Mouse (Mus musculus) bone marrow macrophage, adult 2 months (primary cell): Measurements from ENCODE around the gene Lrrc61.

Source experiments
- CTCF ChIP-seq: IDR thresholded peaks from 2 replicates; pipeline ENCODE4 v1.5.1; 2012; ENCODE audit warnings: low read depth, mild to moderate bottlenecking, low read length, moderate library complexity
- POLR2A ChIP-seq: IDR thresholded peaks from 2 replicates; pipeline ENCODE4 v1.6.1; 2012; ENCODE audit warnings: mild to moderate bottlenecking, low read depth, low read length, borderline replicate concordance

DNA sequence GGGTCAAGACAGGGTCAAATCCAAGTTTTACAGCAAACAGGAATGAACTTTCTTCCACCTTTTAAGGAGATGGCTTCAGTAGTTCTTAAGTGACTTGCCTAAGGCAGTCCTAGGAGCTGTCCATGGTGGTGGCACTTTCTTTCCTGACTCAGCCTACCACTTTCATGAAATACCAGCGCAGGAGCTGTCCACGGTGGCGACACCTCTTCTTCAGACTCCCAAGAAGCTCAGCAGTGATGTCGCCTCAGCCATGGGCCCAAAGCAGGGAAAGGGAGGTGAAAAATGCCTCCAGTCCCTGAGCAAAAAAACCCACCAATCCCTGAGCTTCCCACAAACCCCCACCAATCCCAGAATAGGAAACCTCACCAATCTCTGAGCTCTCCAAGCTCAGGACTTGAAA lies 1.7 kb upstream of the Lrrc61 start:
- TF ChIP-seq POLR2A (no peak), CTCF (no peak)
